Mouse (Mus musculus) heart, postnatal 0 days (tissue): Measurements from ENCODE around the gene Cpeb4.

Experiments used
- CTCF ChIP-seq: IDR thresholded peaks from 2 replicates; pipeline ENCODE4 v1.5.1; 2016; ENCODE audit warnings: antibody characterized with exemption, control low read depth, low read depth
- EP300 ChIP-seq: IDR thresholded peaks from 2 replicates; pipeline ENCODE4 v1.6.1; 2016; ENCODE audit warnings: antibody characterized with exemption, low read depth

DNA sequence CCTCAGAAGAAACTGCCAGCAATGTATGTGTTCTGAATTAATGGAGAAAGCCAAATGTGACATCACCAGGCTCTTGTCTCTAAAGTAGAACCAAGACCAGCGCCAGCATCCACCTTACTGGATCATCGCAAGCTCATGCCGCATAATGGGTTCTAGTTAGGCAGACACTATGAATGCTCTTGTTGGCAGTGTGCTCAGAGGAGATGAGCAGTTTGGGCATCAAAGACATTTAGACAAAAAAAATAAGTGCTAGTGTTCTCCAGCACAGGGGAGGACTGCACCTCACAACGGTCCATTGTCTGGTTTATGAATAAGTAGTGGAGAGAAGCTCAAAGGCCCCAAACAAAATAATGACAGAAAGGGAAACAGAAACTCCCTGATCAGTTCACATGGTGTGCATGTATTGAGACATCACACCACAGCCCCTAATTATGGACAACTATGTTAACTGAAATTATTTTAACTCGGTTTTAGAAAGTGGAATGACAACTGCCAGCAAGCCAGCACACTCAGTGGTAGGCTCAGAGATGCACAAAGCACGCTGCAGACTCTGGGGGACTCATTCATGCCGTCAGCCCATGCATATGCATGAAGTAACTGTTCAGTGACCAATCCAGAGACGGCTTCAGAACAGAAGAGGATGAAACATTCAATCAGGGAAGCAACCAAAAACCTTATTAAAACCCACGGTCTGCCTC, 25.1 kb upstream of the Cpeb4 start:
- TF ChIP-seq CTCF = no peak
- TF ChIP-seq EP300 = no peak
